Mouse (Mus musculus): Measurements from ENCODE around the gene Gm20683. TPM values are rescaled to one million over a fixed set of nuclear protein-coding genes. Genes with fewer than 3 reads are reported as not detected.

Gm20683 gene
- polyA plus RNA-seq, 1 experiment from 2014 or later = 2.9 TPM

GRCm38 (mm10) chr17:25794197-25794596, 47.4 kb downstream of the Gm20683 start:
- Histone ChIP-seq H3K27ac (ENCODE audit: low read depth, low read length) (peak overlapping the region; percentile 88), H3K9ac (ENCODE audit: low read length) (peak overlapping the region; percentile 84), H3K27me3 (ENCODE audit: control insufficient read depth, insufficient read depth, low read length) (no peaks in the 10 kb centered on the region), H3K36me3 (ENCODE audit: control insufficient read depth, insufficient read depth, low read length) (0 out of 2 replicates have a peak, but pooled peaks cover 2% of the 10 kb centered on the region), H3K4me3 (ENCODE audit: low read depth, low read length) (peak overlapping the region; percentile 83), H3K4me2 (ENCODE audit: low read depth) (peak overlapping the region; percentile 96), H3K4me1 (ENCODE audit: control insufficient read depth, insufficient read depth, low read length) (peaks cover 45% of the 10 kb centered on the region), H3K9me3 (ENCODE audit: control insufficient read depth, low read length) (no peaks in the 10 kb centered on the region)
- DNase-seq (ENCODE audit: low spot score) (peak; percentile 68), ATAC-seq (ENCODE audit: insufficient read depth, low FRiP score, low TSS enrichment) (peak; percentile 60)
- 46% methylated on average over 13 of the region's 13 CpGs for WGBS

GRCm38 (mm10) chr17:25792615-25793014, 48.9 kb downstream of the Gm20683 start, which contains the start of gene Fam173a:
Fam173a (minus strand) TSS chr17:25792901.
- WGBS = under 1% methylated on average over 13 of the region's 14 CpGs
- Histone ChIP-seq H3K27ac (ENCODE audit: low read depth, low read length) (peak within 1 kb of the TSS; percentile 88), H3K9ac (ENCODE audit: low read length) (peak within 1 kb of the TSS; percentile 84), H3K36me3 (ENCODE audit: control insufficient read depth, insufficient read depth, low read length) (0 out of 2 replicates have a peak, but pooled peaks cover 2% of the 10 kb centered on the region), H3K4me3 (ENCODE audit: low read depth, low read length) (peak within 1 kb of the TSS; percentile 83), H3K27me3 (ENCODE audit: control insufficient read depth, insufficient read depth, low read length) (no peaks in the 10 kb centered on the region), H3K4me1 (ENCODE audit: control insufficient read depth, insufficient read depth, low read length) (peaks cover 44% of the 10 kb centered on the region), H3K9me3 (ENCODE audit: control insufficient read depth, low read length) (no peaks in the 10 kb centered on the region), H3K4me2 (ENCODE audit: low read depth) (peak within 1 kb of the TSS; percentile 96)
- peak; percentile 72 for DNase-seq (ENCODE audit: low spot score)
- no peak for ATAC-seq (ENCODE audit: insufficient read depth, low FRiP score, low TSS enrichment)

GRCm38 (mm10) chr17:25791843-25792527, 49.6 kb downstream of the Gm20683 start:
- H3K9ac ChIP-seq (ENCODE audit: low read length) = peak overlapping the region; percentile 75
- peak overlapping the region; percentile 96 for H3K4me2 ChIP-seq (ENCODE audit: low read depth)
- H3K27me3 ChIP-seq (ENCODE audit: control insufficient read depth, insufficient read depth, low read length) = no peaks in the 10 kb centered on the region
- H3K4me3 ChIP-seq (ENCODE audit: low read depth, low read length) = peak overlapping the region; percentile 56
- peak overlapping the region; percentile 88 for H3K27ac ChIP-seq (ENCODE audit: low read depth, low read length)
- peaks cover 40% of the 10 kb centered on the region for H3K4me1 ChIP-seq (ENCODE audit: control insufficient read depth, insufficient read depth, low read length)
- peak; percentile 88 for DNase-seq (ENCODE audit: low spot score)
- no peaks in the 10 kb centered on the region for H3K9me3 ChIP-seq (ENCODE audit: control insufficient read depth, low read length)
- under 1% methylated on average over 45 of the region's 45 CpGs for WGBS
- ATAC-seq (ENCODE audit: insufficient read depth, low FRiP score, low TSS enrichment) = peak; percentile 29; the same call in 1 of the 2 replicates
- 0 out of 2 replicates have a peak, but pooled peaks cover 2% of the 10 kb centered on the region for H3K36me3 ChIP-seq (ENCODE audit: control insufficient read depth, insufficient read depth, low read length)

- 31% methylated on average over 19 of the region's 19 CpGs for WGBS
- ATAC-seq (ENCODE audit: insufficient read depth, low FRiP score, low TSS enrichment) = no peak
- H3K4me1 ChIP-seq (ENCODE audit: control insufficient read depth, insufficient read depth, low read length) = peaks cover 40% of the 10 kb centered on the region
- H3K4me3 ChIP-seq (ENCODE audit: low read depth, low read length) = peak overlapping the region; percentile 56
- no peaks in the 10 kb centered on the region for H3K27me3 ChIP-seq (ENCODE audit: control insufficient read depth, insufficient read depth, low read length)
- 0 out of 2 replicates have a peak, but pooled peaks cover 2% of the 10 kb centered on the region for H3K36me3 ChIP-seq (ENCODE audit: control insufficient read depth, insufficient read depth, low read length)
- H3K27ac ChIP-seq (ENCODE audit: low read depth, low read length) = peak overlapping the region; percentile 88
- DNase-seq (ENCODE audit: low spot score) = peak; percentile 56
- peak overlapping the region; percentile 96 for H3K4me2 ChIP-seq (ENCODE audit: low read depth)
- peak overlapping the region; percentile 75 for H3K9ac ChIP-seq (ENCODE audit: low read length)
- H3K9me3 ChIP-seq (ENCODE audit: control insufficient read depth, low read length) = no peaks in the 10 kb centered on the region
These were observed 50.2 kb downstream of the Gm20683 start for GRCm38 (mm10) chr17:25791320-25791842.

DNA sequence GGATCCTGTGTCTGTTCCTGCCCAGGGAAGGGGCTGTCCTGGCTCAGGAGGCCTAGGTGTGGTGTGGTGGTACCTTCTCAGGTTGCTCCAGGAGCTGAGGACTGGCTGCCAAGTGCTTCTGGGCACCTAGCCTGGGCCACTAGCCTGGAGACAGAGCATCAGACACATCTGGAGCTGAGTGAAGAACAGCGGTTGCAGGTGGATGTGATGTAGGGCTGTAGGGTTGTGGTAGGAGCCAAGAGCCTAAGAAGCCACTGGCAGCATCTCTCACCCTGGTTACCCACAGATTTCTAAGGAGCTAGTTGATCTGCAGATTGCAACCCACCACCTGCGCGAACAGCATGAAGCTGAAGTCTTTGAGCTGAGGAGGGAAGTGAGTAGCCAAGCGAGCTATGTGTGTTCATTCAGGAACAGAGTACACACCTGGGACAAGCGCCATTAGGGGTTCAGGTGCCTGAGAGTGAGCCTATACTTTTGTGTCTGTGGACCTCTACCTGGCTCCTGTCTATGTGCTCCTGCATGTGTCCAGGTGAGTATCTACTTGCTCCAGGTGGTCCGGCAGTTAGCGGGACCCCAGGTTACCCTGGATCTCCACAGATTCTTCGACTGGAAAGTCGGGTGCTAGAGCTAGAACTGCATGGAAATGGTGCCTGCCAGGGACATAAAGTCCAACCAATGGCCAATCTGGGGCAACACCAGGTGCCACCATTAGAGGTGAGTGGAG, 54.6 kb downstream of the Gm20683 start:
- Histone ChIP-seq H3K27me3 (ENCODE audit: control insufficient read depth, insufficient read depth, low read length) (no peaks in the 10 kb centered on the region), H3K9me3 (ENCODE audit: control insufficient read depth, low read length) (no peaks in the 10 kb centered on the region), H3K9ac (ENCODE audit: low read length) (no peak overlapping the region), H3K4me1 (ENCODE audit: control insufficient read depth, insufficient read depth, low read length) (peaks cover 14% of the 10 kb centered on the region), H3K4me3 (ENCODE audit: low read depth, low read length) (no peak overlapping the region), H3K36me3 (ENCODE audit: control insufficient read depth, insufficient read depth, low read length) (peaks cover 3% of the 10 kb centered on the region; the same call in 1 of the 2 replicates), H3K27ac (ENCODE audit: low read depth, low read length) (no peak overlapping the region), H3K4me2 (ENCODE audit: low read depth) (no peak overlapping the region)
- 93% methylated on average over 9 of the region's 9 CpGs for WGBS
- DNase-seq (ENCODE audit: low spot score) (no peak), ATAC-seq (ENCODE audit: insufficient read depth, low FRiP score, low TSS enrichment) (no peak)

DNA sequence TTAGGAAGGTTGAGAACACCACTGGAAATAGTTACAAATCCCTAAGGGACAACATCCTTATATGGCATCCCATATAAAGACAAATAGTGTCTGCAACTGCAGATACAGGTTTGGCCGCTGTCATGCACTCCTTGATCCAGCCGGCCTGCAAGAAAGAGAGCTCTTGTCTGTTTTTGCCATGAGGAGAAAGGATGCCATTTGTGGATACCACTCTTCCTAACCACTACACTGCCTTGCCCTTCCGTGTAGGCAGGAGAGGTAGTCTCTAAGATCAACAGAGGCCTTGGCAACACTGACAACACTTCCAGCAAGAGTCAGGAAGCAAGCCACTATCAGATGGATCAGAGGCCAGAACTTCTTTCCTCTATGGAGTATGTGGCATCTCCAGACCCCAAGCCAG, 55.3 kb downstream of the Gm20683 start, which contains the start of gene Ccdc78:
Ccdc78 (plus strand) TSS at position 301 of the 400 bp plus-strand sequence.
- WGBS = 87% methylated on average over 3 of the region's 3 CpGs
- ATAC-seq (ENCODE audit: insufficient read depth, low FRiP score, low TSS enrichment) (no peak), DNase-seq (ENCODE audit: low spot score) (no peak)
- Histone ChIP-seq H3K36me3 (ENCODE audit: control insufficient read depth, insufficient read depth, low read length) (peaks cover 3% of the 10 kb centered on the region; the same call in 1 of the 2 replicates), H3K27me3 (ENCODE audit: control insufficient read depth, insufficient read depth, low read length) (no peaks in the 10 kb centered on the region), H3K4me1 (ENCODE audit: control insufficient read depth, insufficient read depth, low read length) (peaks cover 12% of the 10 kb centered on the region), H3K9me3 (ENCODE audit: control insufficient read depth, low read length) (no peaks in the 10 kb centered on the region), H3K4me2 (ENCODE audit: low read depth) (peak within 1 kb of the TSS; percentile 86), H3K27ac (ENCODE audit: low read depth, low read length) (peak within 1 kb of the TSS; percentile 83), H3K9ac (ENCODE audit: low read length) (peak within 1 kb of the TSS; percentile 85), H3K4me3 (ENCODE audit: low read depth, low read length) (peak within 1 kb of the TSS; percentile 71)

- Histone ChIP-seq H3K9ac (ENCODE audit: low read length) (peak within 1 kb of the TSS; percentile 85), H3K36me3 (ENCODE audit: control insufficient read depth, insufficient read depth, low read length) (peaks cover 3% of the 10 kb centered on the region; the same call in 1 of the 2 replicates), H3K4me2 (ENCODE audit: low read depth) (peak within 1 kb of the TSS; percentile 86), H3K27me3 (ENCODE audit: control insufficient read depth, insufficient read depth, low read length) (no peaks in the 10 kb centered on the region), H3K27ac (ENCODE audit: low read depth, low read length) (peak within 1 kb of the TSS; percentile 83), H3K9me3 (ENCODE audit: control insufficient read depth, low read length) (no peaks in the 10 kb centered on the region), H3K4me3 (ENCODE audit: low read depth, low read length) (peak within 1 kb of the TSS; percentile 71), H3K4me1 (ENCODE audit: control insufficient read depth, insufficient read depth, low read length) (peaks cover 10% of the 10 kb centered on the region)
- ATAC-seq (ENCODE audit: insufficient read depth, low FRiP score, low TSS enrichment) (peak; percentile 77), DNase-seq (ENCODE audit: low spot score) (peak; percentile 97)
- WGBS = under 1% methylated on average over 23 of the region's 23 CpGs
These were observed 56.2 kb downstream of the Gm20683 start, which contains the start of gene Haghl for GRCm38 (mm10) chr17:25785281-25785745. Haghl (minus strand) TSS chr17:25785673.
